Mouse (Mus musculus) embryonic fibroblast, embryonic 13.5 days (primary cell): ENCODE measurements around the gene Nsun3.

Experiments used
- CTCF ChIP-seq: IDR thresholded peaks from 2 replicates; pipeline ENCODE4 v1.5.1; 2011; ENCODE audit warnings: mild to moderate bottlenecking, control low read depth, low read length, moderate library complexity, borderline replicate concordance; ENCODE audit not compliant: insufficient read depth
- POLR2A ChIP-seq: IDR thresholded peaks from 2 replicates; pipeline ENCODE4 v1.6.1; 2011; ENCODE audit warnings: low read depth, mild to moderate bottlenecking, control low read depth, low read length, moderate library complexity

DNA sequence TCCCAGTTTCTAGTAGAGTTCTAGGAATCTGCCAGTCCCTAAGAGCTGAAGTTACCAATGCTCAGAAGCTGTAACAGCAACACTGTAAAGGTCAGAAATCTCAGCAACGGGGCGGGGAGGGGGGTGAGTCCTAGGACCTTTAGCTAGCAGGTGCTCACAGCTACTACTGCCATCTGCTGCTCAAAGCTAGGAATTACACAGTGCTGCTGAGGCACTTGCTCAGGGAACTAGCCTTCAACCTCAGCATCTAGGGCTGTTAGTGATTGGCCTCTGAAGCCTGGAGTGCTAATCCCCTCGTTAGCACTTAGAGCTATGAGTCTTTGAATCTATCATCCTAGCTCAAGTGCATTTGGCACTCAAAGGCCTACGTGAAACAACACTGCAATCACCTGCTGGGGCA, 45.9 kb upstream of the Nsun3 start:
- TF ChIP-seq POLR2A (no peak), CTCF (peak; percentile 65; the same call in 1 of the 2 replicates)
